ENCODE assay signal across 14 mouse cellular contexts in genomic region chr5:24020380-24020779, GRCm38 (mm10). TPM values are rescaled to one million over a fixed set of nuclear protein-coding genes. Genes with fewer than 3 reads are reported as not detected.
DNase-seq lines count a peak whose midpoint lies in the region; ATAC-seq and TF ChIP-seq lines count a peak whose summit lies in the region.
"Had no signal": no experiment of that assay in that cellular context is flagged by ENCODE, and none has a peak within 500 bp of the region (broad histone marks: within the 10 kb centered on the region; RNA-seq: fewer than 3 reads in every experiment).

No protein-coding gene starts in this region.

- peaks cover 6% of the 10 kb centered on the region; the same call in 1 of the 2 replicates for H3K9me3 ChIP-seq in hindbrain, embryonic 10.5 days
- 0 out of 2 replicates have a peak, but pooled peaks cover 2% of the 10 kb centered on the region for H3K9me3 ChIP-seq in hindbrain, embryonic 16.5 days (ENCODE audit: control insufficient read depth, low read length)
- H3K9me3 ChIP-seq in forebrain, embryonic 14.5 days (replicated peaks; ENCODE audit: control insufficient read depth, low read length), result 0 out of 2 replicates have a peak, but pooled peaks cover 4% of the 10 kb centered on the region
- H3K9me3 ChIP-seq in hindbrain, postnatal 0 days (ENCODE audit: low read length), result no peaks in the 10 kb centered on the region
- no peaks in the 10 kb centered on the region for H3K9me3 ChIP-seq in neural tube, embryonic 14.5 days (ENCODE audit: control insufficient read depth, low read length)
- H3K9me3 ChIP-seq in limb, embryonic 10.5 days (replicated peaks), result no peaks in the 10 kb centered on the region
- H3K9me3 ChIP-seq: liver, embryonic 13.5 days had no signal

- H3K27ac ChIP-seq in hindbrain, embryonic 10.5 days, result peak overlapping the region; percentile 82
- H3K27ac ChIP-seq in hindbrain, embryonic 16.5 days (ENCODE audit: low read depth, low read length), result no peak overlapping the region
- peak overlapping the region; percentile 94 for H3K27ac ChIP-seq in forebrain, embryonic 14.5 days (ENCODE audit: low read depth, low read length)
- H3K27ac ChIP-seq in hindbrain, postnatal 0 days, result 0 out of 2 replicates have a peak overlapping the region, but pooled peaks have one; percentile 69
- H3K27ac ChIP-seq in neural tube, embryonic 14.5 days (ENCODE audit: low read depth, low read length), result peak overlapping the region; percentile 73
- no peak overlapping the region for H3K27ac ChIP-seq in limb, embryonic 10.5 days
- H3K27ac ChIP-seq: liver, embryonic 13.5 days had no signal

- H3K4me3 ChIP-seq in hindbrain, embryonic 10.5 days, result no peak overlapping the region
- no peak overlapping the region for H3K4me3 ChIP-seq in hindbrain, embryonic 16.5 days (ENCODE audit: low read length)
- no peak overlapping the region for H3K4me3 ChIP-seq in forebrain, embryonic 14.5 days (ENCODE audit: low read depth, low read length)
- no peak overlapping the region for H3K4me3 ChIP-seq in hindbrain, postnatal 0 days (ENCODE audit: low read length)
- H3K4me3 ChIP-seq in neural tube, embryonic 14.5 days (ENCODE audit: low read depth, low read length), result no peak overlapping the region
- no peak overlapping the region for H3K4me3 ChIP-seq in limb, embryonic 10.5 days
- H3K4me3 ChIP-seq: liver, embryonic 13.5 days had no signal

- no peak for ATAC-seq in hindbrain, embryonic 16.5 days
- peak; percentile 5; the same call in 1 of the 2 replicates for ATAC-seq in forebrain, embryonic 14.5 days
- ATAC-seq in hindbrain, postnatal 0 days, result no peak
- peak; percentile 28; the same call in 1 of the 2 replicates for ATAC-seq in neural tube, embryonic 14.5 days (ENCODE audit: low read depth)

- no peak overlapping the region for H3K9ac ChIP-seq in hindbrain, embryonic 16.5 days (ENCODE audit: low read depth, low read length)
- H3K9ac ChIP-seq in forebrain, embryonic 14.5 days (ENCODE audit: low read length), result no peak overlapping the region
- H3K9ac ChIP-seq in hindbrain, postnatal 0 days (replicated peaks; ENCODE audit: low read length), result no peak overlapping the region
- no peak overlapping the region for H3K9ac ChIP-seq in neural tube, embryonic 14.5 days (replicated peaks; ENCODE audit: low read depth, low read length)
- H3K9ac ChIP-seq: liver, embryonic 13.5 days had no signal

- peaks cover 24% of the 10 kb centered on the region for H3K4me1 ChIP-seq in hindbrain, embryonic 10.5 days (replicated peaks)
- H3K4me1 ChIP-seq in hindbrain, embryonic 16.5 days (ENCODE audit: control insufficient read depth, insufficient read depth, low read depth, low read length), result peaks cover 22% of the 10 kb centered on the region
- H3K4me1 ChIP-seq in forebrain, embryonic 14.5 days (ENCODE audit: control insufficient read depth, insufficient read depth, low read length), result peaks cover 37% of the 10 kb centered on the region
- H3K4me1 ChIP-seq in hindbrain, postnatal 0 days (ENCODE audit: insufficient read depth, low read length), result peaks cover 9% of the 10 kb centered on the region; the same call in 1 of the 2 replicates
- peaks cover 24% of the 10 kb centered on the region for H3K4me1 ChIP-seq in neural tube, embryonic 14.5 days (ENCODE audit: control insufficient read depth, insufficient read depth, low read length)
- 0 out of 2 replicates have a peak, but pooled peaks cover 2% of the 10 kb centered on the region for H3K4me1 ChIP-seq in limb, embryonic 10.5 days

- H3K27me3 ChIP-seq in hindbrain, embryonic 10.5 days (ENCODE audit: insufficient read depth, poor library complexity, severe bottlenecking), result no peaks in the 10 kb centered on the region
- no peaks in the 10 kb centered on the region for H3K27me3 ChIP-seq in hindbrain, embryonic 16.5 days (replicated peaks; ENCODE audit: control insufficient read depth, insufficient read depth, low read length)
- no peaks in the 10 kb centered on the region for H3K27me3 ChIP-seq in forebrain, embryonic 14.5 days (replicated peaks; ENCODE audit: control insufficient read depth, insufficient read depth, low read length)
- H3K27me3 ChIP-seq in hindbrain, postnatal 0 days (ENCODE audit: insufficient read depth, low read length), result no peaks in the 10 kb centered on the region
- no peaks in the 10 kb centered on the region for H3K27me3 ChIP-seq in neural tube, embryonic 14.5 days (ENCODE audit: control insufficient read depth, insufficient read depth, low read length)
- H3K27me3 ChIP-seq in limb, embryonic 10.5 days (ENCODE audit: low read depth, poor library complexity, severe bottlenecking), result no peaks in the 10 kb centered on the region
- H3K27me3 ChIP-seq: liver, embryonic 13.5 days had no signal

- DNase-seq in hindbrain, embryonic 10.5 days (ENCODE audit: low spot score), result no peak
- DNase-seq in forebrain, embryonic 14.5 days (ENCODE audit: low spot score), result peak; percentile 61
- DNase-seq in hindbrain, postnatal 0 days (ENCODE audit: low spot score), result no peak
- no peak for DNase-seq in yolk sac, embryonic 10.5 days (ENCODE audit: low spot score)
- no peak for DNase-seq in limb, embryonic 10.5 days (ENCODE audit: low spot score)
- DNase-seq: B cell, adult 2 months; cerebellum, adult 11-12 months; kidney, adult 2 months; kidney, postnatal 25 days; liver, embryonic 13.5 days; right cerebral cortex, adult 18-20 months; thymus, postnatal 14 days had no signal

- peaks cover 10% of the 10 kb centered on the region; the same call in 1 of the 2 replicates for H3K36me3 ChIP-seq in hindbrain, embryonic 10.5 days
- H3K36me3 ChIP-seq in hindbrain, embryonic 16.5 days (ENCODE audit: control insufficient read depth, insufficient read depth, low read length), result no peaks in the 10 kb centered on the region; the same call in 1 of the 2 replicates
- no peaks in the 10 kb centered on the region for H3K36me3 ChIP-seq in forebrain, embryonic 14.5 days (ENCODE audit: control insufficient read depth, insufficient read depth, low read length)
- no peaks in the 10 kb centered on the region for H3K36me3 ChIP-seq in hindbrain, postnatal 0 days (ENCODE audit: insufficient read depth, low read length)
- H3K36me3 ChIP-seq in neural tube, embryonic 14.5 days (ENCODE audit: control insufficient read depth, insufficient read depth, low read length), result no peaks in the 10 kb centered on the region
- H3K36me3 ChIP-seq in limb, embryonic 10.5 days, result no peaks in the 10 kb centered on the region

- WGBS in hindbrain, embryonic 10.5 days, result 74% methylated on average over 4 of the region's 4 CpGs
- WGBS in hindbrain, embryonic 16.5 days, result 45% methylated on average over 4 of the region's 4 CpGs
- WGBS in forebrain, embryonic 14.5 days, result 41% methylated on average over 4 of the region's 4 CpGs
- WGBS in hindbrain, postnatal 0 days, result 47% methylated on average over 4 of the region's 4 CpGs
- WGBS in neural tube, embryonic 14.5 days, result 31% methylated on average over 4 of the region's 4 CpGs
- 73% methylated on average over 4 of the region's 4 CpGs for WGBS in limb, embryonic 10.5 days

- TF ChIP-seq CTCF in hindbrain, postnatal 0 days (IDR thresholded peaks at IDR 0.05; ENCODE audit: low read depth), result 0 out of 2 replicates have a peak, but pooled peaks have one; percentile 4

- no peak overlapping the region for H3K4me2 ChIP-seq in hindbrain, embryonic 16.5 days (ENCODE audit: low read length)
- H3K4me2 ChIP-seq in forebrain, embryonic 14.5 days (ENCODE audit: low read length), result no peak overlapping the region
- H3K4me2 ChIP-seq in hindbrain, postnatal 0 days (ENCODE audit: low read depth, low read length), result no peak overlapping the region
- H3K4me2 ChIP-seq in neural tube, embryonic 14.5 days (ENCODE audit: low read depth, low read length), result no peak overlapping the region
- H3K4me2 ChIP-seq: liver, embryonic 13.5 days had no signal

RNA-seq across cellular contexts. Expression of gene Fam126a, which starts 10.1 kb away (rescaled TPM):
- polyA plus RNA-seq in hindbrain, embryonic 10.5 days (2016; fragmentation: Nextera tagmentation; extraction: Ambion mirVana), result 27.8 and 28.5 TPM in 2 replicates
- polyA plus RNA-seq in hindbrain, embryonic 16.5 days (2015; fragmentation: Nextera tagmentation; extraction: Ambion mirVana), result 24.0 and 31.0 TPM in 2 replicates
- polyA plus RNA-seq in forebrain, embryonic 14.5 days (2014; fragmentation: Nextera tagmentation; extraction: Ambion mirVana), result 38.2 and 46.2 TPM in 2 replicates
- 24.5 and 26.6 TPM in 2 replicates for total RNA-seq in hindbrain, postnatal 0 days (2014; rRNA removed)
- 16.5 and 17.7 TPM in 2 replicates for polyA plus RNA-seq in hindbrain, postnatal 0 days (2015; fragmentation: Nextera tagmentation; extraction: Ambion mirVana)
- 31.1 and 42.3 TPM in 2 replicates for polyA plus RNA-seq in neural tube, embryonic 14.5 days (2014; fragmentation: Nextera tagmentation; extraction: Ambion mirVana)
- 15.8 and 23.3 TPM in 2 replicates for polyA plus RNA-seq in limb, embryonic 10.5 days (2016; fragmentation: Nextera tagmentation; extraction: Ambion mirVana)

Comparison
In these comparisons a context has a peak if more than half of its experiments do, and no peak if none do; other contexts are left out.
1. H3K27ac ChIP-seq: peak in hindbrain, embryonic 10.5 days (single experiment), forebrain, embryonic 14.5 days (single experiment), hindbrain, postnatal 0 days (single experiment) and neural tube, embryonic 14.5 days (single experiment); none in hindbrain, embryonic 16.5 days (single experiment) and limb, embryonic 10.5 days (single experiment).
2. ATAC-seq: peak in forebrain, embryonic 14.5 days (single experiment) and neural tube, embryonic 14.5 days (single experiment); none in hindbrain, embryonic 16.5 days (single experiment) and hindbrain, postnatal 0 days (single experiment).